Mouse (Mus musculus) thymus, postnatal 0 days (tissue): ENCODE measurements around the gene Trak1. TPM values are rescaled to one million over a fixed set of nuclear protein-coding genes. Genes with fewer than 3 reads are reported as not detected.

Experiments used
- DNase-seq: peaks from one replicate; pipeline ENCODE4 v3.0.0-alpha.2; 2015; ENCODE audit warnings: low spot score
- polyA plus RNA-seq: library from polyadenylated mRNA; unstranded; fragments of >200 nt; fragmentation: Nextera tagmentation; extraction: Ambion mirVana; gene quantifications from 2 replicates; pipeline ENCODE4 v1.2.1, GENCODE M21; 2015

The Trak1 gene
- polyA plus RNA-seq, 1 experiment from 2014 or later, result 22.6 TPM

GRCm38 (mm10) chr9:121293187-121293586 is 4.1 kb upstream of the Trak1 start:
- DNase-seq, result no peak

DNA sequence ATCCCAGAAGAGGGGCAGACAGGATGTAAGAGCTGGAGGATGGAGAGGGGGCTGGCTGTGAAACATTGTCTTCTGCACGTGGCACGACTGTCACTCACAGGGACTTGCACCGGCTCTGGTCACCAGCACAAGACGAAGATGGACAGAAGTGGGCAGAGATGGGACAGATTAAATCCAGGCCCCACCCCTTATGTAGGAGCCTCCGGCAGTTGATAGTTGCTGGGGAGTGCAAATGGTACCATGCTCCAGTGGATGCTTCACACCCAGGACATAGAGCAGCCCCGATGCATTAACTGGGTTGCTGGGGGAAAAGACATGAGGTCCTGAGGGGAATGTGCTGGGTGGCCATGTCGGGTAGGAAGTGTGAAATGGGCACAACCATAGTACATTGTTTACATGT is 2.1 kb upstream of the Trak1 start:
- no peak for DNase-seq

GRCm38 (mm10) chr9:121298065-121298398 is 730 bp downstream of the Trak1 start:
- no peak for DNase-seq

DNA sequence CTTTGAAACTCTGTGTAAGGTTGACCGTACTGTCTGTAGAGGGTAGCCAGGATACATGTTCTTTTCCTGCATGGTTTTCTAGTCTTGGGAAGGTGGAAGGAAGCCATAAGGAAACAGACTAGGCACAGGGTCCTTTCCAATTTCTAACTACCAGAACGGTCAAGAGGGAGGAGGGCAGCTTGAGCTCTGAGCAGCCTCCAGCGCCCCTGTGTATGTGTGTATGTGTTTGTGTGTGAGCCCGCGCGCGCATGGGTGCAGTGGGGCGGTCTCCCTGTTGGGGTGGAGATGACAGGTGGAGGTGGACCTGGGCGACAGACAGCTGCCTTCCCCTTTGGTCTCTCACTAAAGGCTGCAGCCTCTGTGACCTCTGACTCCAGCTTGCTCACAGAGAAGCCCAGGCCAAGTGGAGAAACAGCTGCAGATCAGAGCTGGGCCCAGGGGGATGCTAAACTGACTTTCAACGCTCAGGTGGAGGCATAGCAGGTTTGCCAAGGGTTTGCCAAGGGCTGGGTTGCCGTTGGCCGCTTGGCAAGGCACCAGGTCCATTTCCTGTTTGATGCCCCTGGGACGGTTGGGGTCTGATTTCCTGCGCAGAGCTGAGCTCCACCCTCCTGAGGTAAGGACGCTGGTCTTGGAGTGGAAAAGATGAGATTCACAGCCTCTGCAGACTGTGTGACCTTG is 1.2 kb downstream of the Trak1 start:
- peak; percentile 54 for DNase-seq

GRCm38 (mm10) chr9:121299223-121299755 is 2.0 kb downstream of the Trak1 start:
- DNase-seq, result no peak

GRCm38 (mm10) chr9:121299976-121300570 is 2.8 kb downstream of the Trak1 start:
- DNase-seq, result no peak

GRCm38 (mm10) chr9:121301041-121301920 is 4.0 kb downstream of the Trak1 start:
- DNase-seq, result peak; percentile 69

GRCm38 (mm10) chr9:121302543-121302942 is 5.2 kb downstream of the Trak1 start:
- DNase-seq, result peak; percentile 46

DNA sequence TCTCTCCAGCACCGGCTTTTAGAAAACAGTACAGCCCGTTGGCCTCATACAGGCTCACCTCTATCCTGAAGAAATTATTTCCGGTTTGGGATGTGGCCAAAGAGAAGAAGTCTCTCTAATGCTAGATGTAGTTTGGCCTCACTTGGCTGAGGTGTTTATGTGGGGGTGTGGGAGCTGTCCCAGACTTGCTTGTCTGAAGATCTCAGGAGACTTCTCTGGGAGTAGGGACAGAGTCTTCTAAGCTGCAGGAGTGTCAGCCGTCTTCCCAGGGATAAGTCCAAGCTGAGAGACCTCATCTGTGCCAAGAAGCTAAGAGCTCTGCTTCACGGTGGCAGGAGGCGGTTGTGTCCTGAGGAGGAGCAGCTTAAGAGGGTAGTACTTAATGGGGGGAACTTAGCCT is 5.8 kb downstream of the Trak1 start:
- no peak for DNase-seq

DNA sequence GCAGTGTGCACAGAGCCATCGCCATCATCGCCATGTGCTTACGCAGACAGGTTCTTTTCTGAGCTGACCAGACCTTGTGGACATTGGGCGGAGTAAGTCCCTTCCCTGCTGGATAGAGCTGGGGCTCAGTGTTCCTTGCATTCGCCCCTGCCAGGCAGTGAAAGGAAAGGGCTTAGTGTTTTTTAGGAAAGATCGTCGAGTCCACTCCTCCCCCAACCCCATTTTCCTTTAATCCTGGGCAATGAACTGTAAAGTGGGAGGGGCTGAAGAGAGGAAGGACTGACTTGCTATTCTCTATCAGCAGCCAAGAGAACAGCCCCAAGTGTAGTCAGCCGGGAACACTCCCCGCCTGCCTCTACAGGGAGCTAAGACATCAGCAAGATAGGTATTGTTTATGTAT is 6.4 kb downstream of the Trak1 start:
- DNase-seq, result no peak

GRCm38 (mm10) chr9:121304520-121304919 is 7.2 kb downstream of the Trak1 start:
- no peak for DNase-seq

- no peak for DNase-seq
Observed at GRCm38 (mm10) chr9:121305456-121305855, 8.2 kb downstream of the Trak1 start.

DNA sequence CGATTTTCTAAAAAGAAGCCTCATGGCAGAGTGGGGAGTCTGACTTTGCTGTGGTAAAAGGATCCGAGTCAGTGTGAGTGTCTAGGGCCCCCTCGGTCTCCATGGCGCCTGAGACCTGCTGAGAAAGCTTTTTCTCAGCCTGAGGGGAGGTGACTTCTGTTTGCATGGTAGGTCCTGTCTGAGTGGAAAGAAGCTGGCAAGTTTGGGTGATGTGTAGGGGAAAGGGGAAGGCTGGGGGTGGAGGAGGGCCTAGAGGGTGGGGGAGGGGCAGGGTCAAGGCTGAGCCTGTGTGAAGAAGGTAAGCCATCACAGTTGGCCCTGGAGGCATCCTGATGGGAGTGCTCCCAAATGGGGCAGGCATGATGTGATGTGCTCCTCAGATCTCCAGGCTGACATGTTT is 12.0 kb downstream of the Trak1 start:
- peak; percentile 29 for DNase-seq

DNA sequence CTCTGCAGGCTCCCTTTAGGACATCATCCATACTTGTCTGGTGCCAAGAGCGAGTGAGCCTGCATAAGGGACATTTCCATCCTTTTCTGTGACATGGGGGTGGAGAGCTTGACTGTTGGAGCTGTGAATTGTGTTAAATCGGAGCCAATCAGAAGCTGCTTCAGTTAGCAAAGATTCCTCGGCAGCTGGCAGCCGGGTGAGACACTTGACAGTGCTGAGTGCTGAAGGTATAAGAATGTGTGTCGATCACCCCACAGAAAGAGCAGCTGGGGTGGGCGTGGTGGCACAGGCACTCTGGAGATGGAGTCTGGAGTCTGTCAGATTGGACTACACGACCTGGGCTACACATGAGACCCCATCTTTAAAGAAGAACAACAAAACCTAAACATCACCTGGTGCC is 13.2 kb downstream of the Trak1 start:
- DNase-seq, result no peak

DNA sequence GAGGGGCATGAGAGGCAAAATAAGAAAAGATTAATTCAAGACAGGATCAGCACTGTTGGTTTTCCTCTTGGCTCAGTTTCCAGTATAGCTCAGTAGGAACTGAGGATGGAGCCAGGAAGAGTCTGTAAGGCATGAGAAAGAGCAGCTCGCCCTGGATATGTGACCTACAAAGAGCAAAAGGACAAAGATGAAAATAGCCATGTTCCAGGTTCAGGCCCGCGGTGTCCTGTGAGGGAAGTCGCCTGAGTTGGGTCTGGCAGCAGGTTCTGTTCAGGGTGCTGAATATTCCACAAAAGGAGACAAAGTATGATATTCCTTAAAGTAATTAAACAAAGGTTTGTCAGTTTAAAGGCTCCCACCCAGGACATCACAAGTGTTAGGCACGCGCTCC is 14.5 kb downstream of the Trak1 start:
- no peak for DNase-seq

DNA sequence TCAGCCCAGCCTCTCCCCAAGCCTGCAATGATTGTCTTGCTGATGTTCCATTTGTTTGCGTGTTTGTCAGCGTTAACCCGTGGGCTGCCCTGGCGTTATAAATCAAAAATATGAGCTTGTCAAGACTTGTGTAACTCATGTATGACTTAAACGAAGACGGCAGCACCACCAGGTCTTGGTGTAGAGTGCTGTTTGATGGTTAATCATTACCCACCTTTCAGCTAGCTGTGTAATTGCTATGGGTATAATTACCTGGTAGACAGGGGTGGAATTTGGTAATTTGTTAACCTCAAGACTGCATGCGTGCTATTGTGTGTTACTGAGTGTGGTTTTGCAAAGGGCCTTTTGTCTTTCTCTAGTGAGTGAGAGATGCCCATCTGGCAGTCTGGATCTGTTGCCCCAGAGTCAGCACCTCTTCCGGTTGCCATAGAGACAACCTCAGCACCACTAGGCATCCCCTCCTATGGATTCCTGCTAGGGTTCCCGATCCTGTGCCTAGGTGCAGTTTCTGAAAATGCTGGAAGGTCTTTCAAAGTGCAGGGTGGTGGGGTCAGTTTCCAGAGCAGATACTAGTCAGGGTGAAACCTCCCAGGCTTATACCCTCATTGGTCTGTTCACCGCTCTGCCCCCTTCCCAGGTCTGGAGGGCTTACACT is 15.1 kb downstream of the Trak1 start:
- no peak for DNase-seq

- DNase-seq, result peak; percentile 46
Observed at GRCm38 (mm10) chr9:121313656-121314374, 16.5 kb downstream of the Trak1 start.

DNA sequence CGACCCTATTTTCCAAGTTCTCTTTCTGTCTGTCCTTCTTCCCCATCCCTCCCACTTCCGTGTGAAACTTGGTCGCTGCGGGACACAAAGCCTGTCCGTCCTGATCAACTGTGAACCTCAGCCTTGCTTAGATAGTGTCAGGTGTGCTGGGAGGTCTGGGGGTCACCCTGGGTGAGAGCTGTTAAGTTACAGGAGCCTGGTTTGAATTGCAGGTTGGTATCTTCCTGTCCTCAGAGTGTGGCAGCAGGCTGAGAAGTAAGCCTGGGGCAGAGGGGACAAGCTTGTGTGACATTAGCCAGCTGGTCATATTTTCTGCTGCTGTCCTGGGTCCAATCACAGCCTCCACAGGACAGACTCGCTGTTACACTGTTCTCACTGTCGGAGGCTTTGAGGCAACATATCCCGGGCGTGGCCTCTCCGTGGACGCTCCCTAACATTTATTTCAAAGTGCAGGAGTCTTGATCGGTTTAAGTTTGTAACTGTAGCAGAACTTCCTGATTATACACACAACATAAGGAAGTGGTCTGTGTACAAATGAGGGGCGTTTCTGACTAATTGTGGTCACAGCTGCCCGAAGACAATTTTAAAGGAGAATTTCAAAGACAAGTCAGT is 17.3 kb downstream of the Trak1 start:
- no peak for DNase-seq

GRCm38 (mm10) chr9:121315901-121316595 is 18.7 kb downstream of the Trak1 start:
- no peak for DNase-seq
